Comparison of ENCODE assay signal across 8 mouse cellular contexts in genomic region chr4:128610706-128611105, GRCm38 (mm10). TPM values are rescaled to one million over a fixed set of nuclear protein-coding genes. Genes with fewer than 3 reads are reported as not detected.
DNase-seq lines count a peak whose midpoint lies in the region; ATAC-seq and TF ChIP-seq lines count a peak whose summit lies in the region.

No protein-coding gene starts in this region.

- H3K4me2 ChIP-seq in heart, embryonic 12.5 days, result peak overlapping the region; percentile 34
- H3K4me2 ChIP-seq in forebrain, embryonic 13.5 days, result peak overlapping the region; percentile 76
- peak overlapping the region; percentile 91 for H3K4me2 ChIP-seq in liver, embryonic 14.5 days (ENCODE audit: low read depth)

- H3K27ac ChIP-seq in heart, embryonic 12.5 days (ENCODE audit: poor library complexity, severe bottlenecking), result no peak overlapping the region
- H3K27ac ChIP-seq in forebrain, embryonic 13.5 days, result no peak overlapping the region; the same call in 1 of the 2 replicates
- peak overlapping the region; percentile 58 for H3K27ac ChIP-seq in liver, embryonic 14.5 days

- 27% methylated on average over 10 of the region's 10 CpGs for WGBS in heart, embryonic 12.5 days
- 30% methylated on average over 10 of the region's 10 CpGs for WGBS in forebrain, embryonic 13.5 days
- WGBS in liver, embryonic 14.5 days (ENCODE audit: insufficient replicate concordance), result 29% methylated on average over 10 of the region's 10 CpGs

- no peaks in the 10 kb centered on the region for H3K36me3 ChIP-seq in heart, embryonic 12.5 days
- H3K36me3 ChIP-seq in E14TG2a.4 (ENCODE audit: insufficient read depth, low read length), result peaks cover 12% of the 10 kb centered on the region; the same call in 1 of the 2 replicates
- 0 out of 2 replicates have a peak, but pooled peaks cover 5% of the 10 kb centered on the region for H3K36me3 ChIP-seq in forebrain, embryonic 13.5 days (ENCODE audit: poor library complexity, severe bottlenecking)
- no peaks in the 10 kb centered on the region for H3K36me3 ChIP-seq in liver, embryonic 14.5 days (replicated peaks; ENCODE audit: control insufficient read depth, insufficient read depth, low read depth)

- no peak for ATAC-seq in heart, embryonic 12.5 days (ENCODE audit: insufficient number of reproducible peaks, low FRiP score)
- ATAC-seq in forebrain, embryonic 13.5 days, result no peak
- ATAC-seq in liver, embryonic 14.5 days (ENCODE audit: insufficient read depth), result no peak

- H3K9ac ChIP-seq in heart, embryonic 12.5 days, result no peak overlapping the region
- no peak overlapping the region for H3K9ac ChIP-seq in forebrain, embryonic 13.5 days
- peak overlapping the region; percentile 44 for H3K9ac ChIP-seq in liver, embryonic 14.5 days (replicated peaks)

- peak overlapping the region; percentile 77 for H3K4me3 ChIP-seq in heart, embryonic 12.5 days
- H3K4me3 ChIP-seq in E14TG2a.4 (replicated peaks; ENCODE audit: low read length), result peak overlapping the region; percentile 86
- peak overlapping the region; percentile 61 for H3K4me3 ChIP-seq in forebrain, embryonic 13.5 days
- peak overlapping the region in 1 of 2 experiments; percentile 64; a peak in 2 of 4 replicates for H3K4me3 ChIP-seq in liver, embryonic 14.5 days (ENCODE audit: insufficient read depth in 1 of 2, low read depth in 2 of 2, low read length in 2 of 2)

- no peaks in the 10 kb centered on the region for H3K9me3 ChIP-seq in heart, embryonic 12.5 days (replicated peaks)
- no peaks in the 10 kb centered on the region for H3K9me3 ChIP-seq in E14TG2a.4 (ENCODE audit: low read length)
- H3K9me3 ChIP-seq in forebrain, embryonic 13.5 days (replicated peaks), result no peaks in the 10 kb centered on the region
- no peaks in the 10 kb centered on the region for H3K9me3 ChIP-seq in liver, embryonic 14.5 days (ENCODE audit: control insufficient read depth, low read length)

- TF ChIP-seq CTCF in E14TG2a.4 (conservative IDR thresholded peaks at IDR 0.05; ENCODE audit: low read length), result no peak
- TF ChIP-seq CTCF in liver, embryonic 14.5 days (IDR thresholded peaks at IDR 0.05; ENCODE audit: low read depth), result no peak

- no peak for TF ChIP-seq EP300 in liver, embryonic 14.5 days (IDR thresholded peaks at IDR 0.05; ENCODE audit: low read depth)

- H3K27me3 ChIP-seq in heart, embryonic 12.5 days (replicated peaks), result peaks cover 12% of the 10 kb centered on the region
- 0 out of 2 replicates have a peak, but pooled peaks cover 6% of the 10 kb centered on the region for H3K27me3 ChIP-seq in E14TG2a.4 (ENCODE audit: insufficient read depth, low read length)
- H3K27me3 ChIP-seq in forebrain, embryonic 13.5 days, result no peaks in the 10 kb centered on the region
- H3K27me3 ChIP-seq in liver, embryonic 14.5 days (ENCODE audit: control insufficient read depth, insufficient read depth, low read length), result no peaks in the 10 kb centered on the region

- peaks cover 10% of the 10 kb centered on the region for H3K4me1 ChIP-seq in heart, embryonic 12.5 days (replicated peaks)
- peaks cover 26% of the 10 kb centered on the region for H3K4me1 ChIP-seq in E14TG2a.4 (replicated peaks; ENCODE audit: low read depth, low read length)
- peaks cover 29% of the 10 kb centered on the region for H3K4me1 ChIP-seq in forebrain, embryonic 13.5 days
- H3K4me1 ChIP-seq in liver, embryonic 14.5 days (replicated peaks; ENCODE audit: control insufficient read depth in 2 of 2, insufficient read depth in 2 of 2, low read length in 1 of 2), result peaks cover 12 to 13% of the 10 kb centered on the region in 2 experiments

- DNase-seq in heart, adult 8-10 months (ENCODE audit: low spot score), result no peak
- no peak for DNase-seq in liver, embryonic 14.5 days (ENCODE audit: low read depth in 3 of 3, low spot score in 3 of 3)
- no peak for DNase-seq in frontal cortex, adult 2 months (ENCODE audit: extremely low spot score in 1 of 2, low spot score in 1 of 2)
- no peak for DNase-seq in adrenal gland, adult 2 months
- DNase-seq in T-cell, adult 2 months (ENCODE audit: low spot score), result no peak

RNA-seq across cellular contexts. Expression of gene Zscan20, which starts 0.8 kb away (rescaled TPM):
- polyA plus RNA-seq in heart, embryonic 12.5 days (2016; fragmentation: Nextera tagmentation; extraction: Ambion mirVana), result 4.7 TPM in 2 replicates
- 1 to 10 TPM; 5.2 to 9.1 (median 7.8) TPM for total RNA-seq in heart, adult 8-10 months (2022)
- polyA plus RNA-seq in forebrain, embryonic 13.5 days (2015; fragmentation: Nextera tagmentation; extraction: Ambion mirVana), result 4.9 and 5.4 TPM in 2 replicates
- 0.57 and 0.71 TPM in 2 replicates for polyA plus RNA-seq in liver, embryonic 14.5 days (2012; rRNA removed)
- 0.33 and 0.59 TPM in 2 replicates for polyA plus RNA-seq in liver, embryonic 14.5 days (2014; fragmentation: Nextera tagmentation; extraction: Ambion mirVana)
- 4.1 and 4.6 TPM in 2 replicates for polyA plus RNA-seq in frontal cortex, adult 2 months (2012; rRNA removed)
- total RNA-seq in adrenal gland, adult 2 months (2021), result 1 to 10 TPM; 3.9 to 5.1 TPM
- 1.4 and 1.6 TPM in 2 replicates for polyA plus RNA-seq in adrenal gland, adult 2 months (2012; rRNA removed)

RNA-seq across cellular contexts. Expression of gene Tlr12, which starts 7.7 kb away (rescaled TPM):
- polyA plus RNA-seq in heart, embryonic 12.5 days (2016; fragmentation: Nextera tagmentation; extraction: Ambion mirVana), result 0.22 and 0.46 TPM in 2 replicates
- under 1 TPM in 2 of 4 experiments, not detected in 2; 0.28 to 0.29 TPM for total RNA-seq in heart, adult 8-10 months (2022)
- polyA plus RNA-seq in forebrain, embryonic 13.5 days (2015; fragmentation: Nextera tagmentation; extraction: Ambion mirVana), result 1.4 and 1.6 TPM in 2 replicates
- polyA plus RNA-seq in liver, embryonic 14.5 days (2012; rRNA removed), result 0.75 and 0.81 TPM in 2 replicates
- polyA plus RNA-seq in liver, embryonic 14.5 days (2014; fragmentation: Nextera tagmentation; extraction: Ambion mirVana), result 0.14 and 0.18 TPM in 2 replicates
- polyA plus RNA-seq in frontal cortex, adult 2 months (2012; rRNA removed), result 0.76 and 1.00 TPM in 2 replicates
- 1 to 10 TPM in 1 of 2 experiments, under 1 TPM in 1; 0.46 to 1.0 TPM for total RNA-seq in adrenal gland, adult 2 months (2021)
- 0.97 and 1.5 TPM in 2 replicates for polyA plus RNA-seq in adrenal gland, adult 2 months (2012; rRNA removed)

RNA-seq across cellular contexts. Expression of gene Phc2, which starts 43.8 kb away (rescaled TPM):
- 53.3 and 58.5 TPM in 2 replicates for polyA plus RNA-seq in heart, embryonic 12.5 days (2016; fragmentation: Nextera tagmentation; extraction: Ambion mirVana)
- total RNA-seq in heart, adult 8-10 months (2022), result 10 to 100 TPM; 26.8 to 38.7 (median 30.2) TPM
- 34.9 and 38.2 TPM in 2 replicates for polyA plus RNA-seq in forebrain, embryonic 13.5 days (2015; fragmentation: Nextera tagmentation; extraction: Ambion mirVana)
- 14.9 and 17.1 TPM in 2 replicates for polyA plus RNA-seq in liver, embryonic 14.5 days (2012; rRNA removed)
- polyA plus RNA-seq in liver, embryonic 14.5 days (2014; fragmentation: Nextera tagmentation; extraction: Ambion mirVana), result 8.8 and 14.7 TPM in 2 replicates
- polyA plus RNA-seq in frontal cortex, adult 2 months (2012; rRNA removed), result 104 and 110 TPM in 2 replicates
- 10 to 100 TPM; 72.6 to 91.6 TPM for total RNA-seq in adrenal gland, adult 2 months (2021)
- polyA plus RNA-seq in adrenal gland, adult 2 months (2012; rRNA removed), result 84.0 and 89.4 TPM in 2 replicates

Comparison
In these comparisons a context has a peak if more than half of its experiments do, and no peak if none do; other contexts are left out.
1. H3K4me2 ChIP-seq: peak in every context shown above with its lines; median percentile 91 in liver, embryonic 14.5 days; 76 in forebrain, embryonic 13.5 days; 34 in heart, embryonic 12.5 days.